Mouse (Mus musculus) intestine, postnatal 0 days (tissue): ENCODE data around the gene Zfp280d. TPM values are rescaled to one million over a fixed set of nuclear protein-coding genes. Genes with fewer than 3 reads are reported as not detected.

Source experiments
- ATAC-seq: fragments of 200-750 bp; cut with Nextera tagmentation; 2 replicates; pipeline ENCODE4 v1.8.0; 2017; ENCODE audit warnings: mild to moderate bottlenecking, moderate TSS enrichment, moderate library complexity
- H3K27ac ChIP-seq: fragments of 300-500 bp; sonication (generic); 2 replicates; pipeline ENCODE4 v1.5.1; 2014; ENCODE audit warnings: mild to moderate bottlenecking, low read depth, low read length, moderate library complexity
- H3K27me3 ChIP-seq: fragments of 300-500 bp; sonication (generic); replicated peaks from 2 replicates; pipeline ENCODE4 v1.6.1; 2014; ENCODE audit warnings: low read length, mixed read lengths; ENCODE audit not compliant: control insufficient read depth, insufficient read depth
- H3K36me3 ChIP-seq: fragments of 300-500 bp; sonication (generic); 2 replicates; pipeline ENCODE4 v1.6.1; 2014; ENCODE audit warnings: mild to moderate bottlenecking, moderate library complexity; ENCODE audit not compliant: control insufficient read depth, insufficient read depth
- H3K4me1 ChIP-seq: fragments of 300-500 bp; sonication (generic); replicated peaks from 2 replicates; pipeline ENCODE4 v1.6.1; 2014; ENCODE audit warnings: antibody characterized with exemption, low read length, mixed read lengths; ENCODE audit not compliant: control insufficient read depth, insufficient read depth
- H3K4me2 ChIP-seq: fragments of 300-500 bp; sonication (generic); replicated peaks from 2 replicates; pipeline ENCODE4 v1.6.1; 2014; ENCODE audit warnings: low read depth, mild to moderate bottlenecking, moderate library complexity
- H3K4me3 ChIP-seq: fragments of 300-500 bp; sonication (generic); 2 replicates; pipeline ENCODE4 v1.5.1; 2014; ENCODE audit warnings: low read depth, low read length
- H3K9ac ChIP-seq: fragments of 300-500 bp; sonication (generic); 2 replicates; pipeline ENCODE4 v1.6.1; 2014; ENCODE audit warnings: mild to moderate bottlenecking, low read depth, low read length
- H3K9me3 ChIP-seq: fragments of 300-500 bp; sonication (generic); 2 replicates; pipeline ENCODE4 v1.6.1; 2016; ENCODE audit warnings: mixed run types; ENCODE audit not compliant: control insufficient read depth
- CTCF ChIP-seq: sonication (generic); IDR thresholded peaks from 2 replicates; pipeline ENCODE4 v1.5.1; 2016; ENCODE audit warnings: low read depth, mild to moderate bottlenecking, control low read depth, antibody characterized with exemption, moderate library complexity
- WGBS: fragments of 180-500 bp; shearing (Covaris S2); extraction: QIAGEN DNeasy Blood & Tissue Kit; methylation state at CpG from one replicate; pipeline ENCODE4 v1.1.7; 2014; 5-methylcytosine and 5-hydroxymethylcytosine counted together
- polyA plus RNA-seq: library from polyadenylated mRNA; unstranded; fragments of >200 nt; fragmentation: Nextera tagmentation; extraction: Ambion mirVana; gene quantifications from 2 replicates; pipeline ENCODE4 v1.2.1, GENCODE M21; 2015

Zfp280d gene
- polyA plus RNA-seq, 1 experiment from 2014 or later = 11.5 TPM

DNA sequence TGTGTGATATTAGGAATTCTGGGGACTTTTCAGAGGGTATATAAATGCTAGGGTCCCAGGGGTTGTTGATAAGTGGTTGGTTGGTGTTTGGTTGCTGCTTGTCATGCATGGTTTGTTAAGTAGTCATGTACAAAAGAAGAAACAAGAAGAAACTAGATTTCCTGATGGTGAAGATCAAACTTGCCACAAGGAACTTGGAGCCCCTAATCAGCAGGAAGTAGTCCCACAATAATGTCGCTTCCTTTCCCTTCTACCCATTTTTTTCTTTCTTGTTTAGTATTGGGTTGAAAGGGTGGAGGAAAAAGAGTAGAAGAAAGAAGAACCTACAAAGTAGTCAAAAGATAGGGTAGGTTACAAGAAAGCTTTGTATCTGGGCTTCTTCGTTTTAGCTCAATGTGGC, 13.0 kb downstream of the Zfp280d start:
- Histone ChIP-seq H3K27ac (peak overlapping the region; percentile 29), H3K36me3 (peaks cover 8% of the 10 kb centered on the region; the same call in 1 of the 2 replicates), H3K4me2 (no peak overlapping the region), H3K4me3 (no peak overlapping the region), H3K27me3 (no peaks in the 10 kb centered on the region), H3K9ac (no peak overlapping the region), H3K4me1 (no peaks in the 10 kb centered on the region), H3K9me3 (no peaks in the 10 kb centered on the region)
- no peak for ATAC-seq
- no peak for TF ChIP-seq CTCF
- WGBS = 65% methylated on average over 2 of the region's 2 CpGs

DNA sequence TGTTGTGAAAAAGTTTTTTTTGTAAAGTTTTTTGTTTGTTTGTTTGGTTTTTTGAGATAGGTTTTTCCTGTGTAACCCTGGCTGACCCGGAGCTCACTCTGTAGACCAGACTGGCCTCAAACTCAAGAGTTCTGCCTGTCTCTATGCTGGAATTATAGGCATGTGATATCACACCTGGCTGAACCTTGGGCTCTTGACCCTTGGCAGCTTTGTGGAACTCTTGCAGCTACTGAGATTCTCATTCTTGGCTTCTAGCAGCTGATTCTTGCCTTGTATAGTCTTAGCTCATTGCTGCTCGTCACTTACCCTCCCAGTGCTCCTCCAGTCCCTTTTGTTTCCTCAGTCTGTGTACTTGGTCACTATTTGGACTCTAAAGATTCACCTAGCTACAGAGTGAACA, 13.6 kb downstream of the Zfp280d start:
- WGBS = 63% methylated on average over 2 of the region's 2 CpGs
- Histone ChIP-seq H3K4me2 (no peak overlapping the region), H3K9ac (no peak overlapping the region), H3K9me3 (no peaks in the 10 kb centered on the region), H3K4me3 (no peak overlapping the region), H3K4me1 (no peaks in the 10 kb centered on the region), H3K27ac (peak overlapping the region; percentile 65), H3K27me3 (no peaks in the 10 kb centered on the region), H3K36me3 (peaks cover 8% of the 10 kb centered on the region; the same call in 1 of the 2 replicates)
- TF ChIP-seq CTCF = no peak
- peak; percentile 95 for ATAC-seq

DNA sequence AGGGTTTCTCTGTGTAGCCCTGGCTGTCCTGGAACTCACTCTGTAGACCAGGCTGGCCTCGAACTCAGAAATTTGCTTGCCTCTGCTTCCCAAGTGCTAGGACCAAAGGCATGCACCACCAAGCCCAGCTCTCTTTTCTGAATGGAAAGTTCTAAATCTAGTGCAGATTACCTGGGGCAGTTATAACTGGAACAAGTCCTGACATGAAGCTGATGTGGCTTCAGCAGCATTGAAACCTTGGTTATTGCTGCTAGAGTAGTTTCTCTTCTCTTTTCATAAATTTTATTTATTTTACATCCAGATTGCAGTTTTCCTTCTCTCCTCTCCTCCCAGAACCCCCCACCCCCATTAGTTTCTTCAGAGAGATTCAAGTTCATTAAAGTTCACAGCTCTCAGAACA, 14.4 kb downstream of the Zfp280d start:
- Histone ChIP-seq H3K27ac (peak overlapping the region; percentile 50; the same call in 1 of the 2 replicates), H3K9me3 (no peaks in the 10 kb centered on the region), H3K4me2 (no peak overlapping the region), H3K27me3 (no peaks in the 10 kb centered on the region), H3K36me3 (peaks cover 8% of the 10 kb centered on the region; the same call in 1 of the 2 replicates), H3K4me3 (no peak overlapping the region), H3K4me1 (no peaks in the 10 kb centered on the region), H3K9ac (no peak overlapping the region)
- no peak for TF ChIP-seq CTCF
- WGBS = 100% methylated on average over 1 of the region's 1 CpGs
- ATAC-seq = no peak

DNA sequence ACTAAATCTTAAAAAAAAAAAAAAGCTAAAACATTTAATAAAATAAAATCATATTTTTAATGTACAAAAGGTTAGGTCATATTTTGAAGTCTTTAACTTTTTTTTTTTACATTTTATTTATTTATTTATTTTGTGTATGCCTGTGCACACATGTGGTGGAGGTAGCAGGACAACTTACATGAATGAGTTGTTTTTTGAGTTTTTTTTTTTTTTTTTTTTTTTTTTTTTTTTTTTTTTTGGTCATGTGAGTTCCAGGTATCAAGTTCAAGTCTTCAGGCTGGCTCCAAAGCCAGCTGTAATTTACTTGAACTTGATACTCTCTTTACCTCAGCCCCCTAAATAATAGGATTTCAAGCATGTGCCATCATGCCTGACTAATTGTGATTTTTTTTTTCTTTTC, 19.4 kb downstream of the Zfp280d start:
- no peaks in the 10 kb centered on the region for H3K27me3 ChIP-seq
- no peaks in the 10 kb centered on the region for H3K4me1 ChIP-seq
- H3K9me3 ChIP-seq = no peaks in the 10 kb centered on the region
- no peak overlapping the region for H3K9ac ChIP-seq
- TF ChIP-seq CTCF = no peak
- H3K4me2 ChIP-seq = no peak overlapping the region
- no peak overlapping the region for H3K27ac ChIP-seq
- H3K4me3 ChIP-seq = no peak overlapping the region
- ATAC-seq = no peak
- peaks cover 8% of the 10 kb centered on the region for H3K36me3 ChIP-seq

DNA sequence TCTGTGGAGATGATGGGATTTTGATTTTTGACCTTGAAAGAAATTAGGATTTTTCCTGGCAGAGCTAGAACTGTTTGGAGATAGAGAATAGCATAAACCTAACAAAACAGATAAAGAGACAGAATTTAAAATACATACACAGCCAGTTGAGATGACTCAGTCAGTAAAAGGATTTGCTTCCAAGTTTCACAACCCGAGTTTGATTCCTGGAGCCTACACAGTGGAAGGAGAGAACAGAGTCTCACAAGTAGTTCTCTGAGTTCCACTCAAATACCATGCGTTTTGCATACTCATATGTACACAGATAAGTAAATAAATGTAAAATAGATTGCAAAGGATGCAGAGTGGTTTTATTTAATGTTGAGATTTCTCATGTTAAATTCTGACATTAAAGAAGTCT, 35.1 kb downstream of the Zfp280d start:
- Histone ChIP-seq H3K36me3 (0 out of 2 replicates have a peak, but pooled peaks cover 3% of the 10 kb centered on the region), H3K27ac (no peak overlapping the region), H3K9me3 (no peaks in the 10 kb centered on the region), H3K9ac (no peak overlapping the region), H3K27me3 (no peaks in the 10 kb centered on the region), H3K4me3 (no peak overlapping the region), H3K4me1 (no peaks in the 10 kb centered on the region), H3K4me2 (no peak overlapping the region)
- WGBS = 91% methylated on average over 2 of the region's 2 CpGs
- TF ChIP-seq CTCF = no peak
- no peak for ATAC-seq

DNA sequence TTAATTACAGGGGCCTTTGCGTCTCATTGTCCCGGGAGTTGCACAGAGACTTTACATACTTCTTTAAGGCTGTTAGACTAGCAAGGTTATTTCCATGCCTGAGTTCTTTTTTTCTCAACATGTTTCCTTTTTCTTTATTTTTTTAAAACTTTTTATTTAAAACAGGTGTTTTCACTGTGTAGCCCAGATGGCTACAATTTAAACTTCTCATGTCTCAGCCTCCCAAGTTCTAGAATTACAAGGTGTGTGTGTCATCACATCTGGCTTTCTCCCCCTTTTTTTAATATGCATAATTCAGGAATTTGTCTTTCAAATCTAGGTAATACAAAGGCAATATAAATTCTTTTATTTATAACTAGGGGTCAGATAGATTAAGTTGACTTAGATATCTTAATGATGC, 58.6 kb downstream of the Zfp280d start:
- no peak overlapping the region for H3K9ac ChIP-seq
- no peak overlapping the region for H3K27ac ChIP-seq
- no peak for ATAC-seq
- H3K4me2 ChIP-seq = no peak overlapping the region
- no peaks in the 10 kb centered on the region for H3K4me1 ChIP-seq
- H3K27me3 ChIP-seq = no peaks in the 10 kb centered on the region
- no peak overlapping the region for H3K4me3 ChIP-seq
- no peaks in the 10 kb centered on the region for H3K9me3 ChIP-seq
- H3K36me3 ChIP-seq = peaks cover 18% of the 10 kb centered on the region; the same call in 1 of the 2 replicates
- 94% methylated on average over 2 of the region's 2 CpGs for WGBS
- no peak for TF ChIP-seq CTCF

DNA sequence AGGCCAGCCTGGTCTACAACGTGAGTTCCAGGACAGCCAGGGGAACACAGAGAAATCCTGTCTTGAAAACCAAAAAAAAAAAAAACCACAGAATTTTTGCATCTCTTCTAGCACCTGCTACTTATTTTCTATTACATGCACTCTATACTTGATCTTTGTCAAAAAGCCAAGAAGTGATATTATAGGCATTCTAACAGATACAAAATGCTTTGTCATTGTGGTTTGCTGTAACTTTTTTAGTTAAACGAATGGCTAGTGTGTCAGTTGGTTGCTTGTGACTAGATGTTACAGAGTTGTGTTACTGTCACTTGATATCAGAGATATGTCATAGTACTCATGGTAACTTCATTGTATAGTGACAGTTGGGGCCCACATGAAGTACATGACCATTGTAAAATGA, 61.4 kb downstream of the Zfp280d start:
- ATAC-seq = no peak
- H3K36me3 ChIP-seq = peaks cover 16% of the 10 kb centered on the region
- no peak overlapping the region for H3K9ac ChIP-seq
- no peak overlapping the region for H3K4me3 ChIP-seq
- no peaks in the 10 kb centered on the region for H3K9me3 ChIP-seq
- WGBS = 88% methylated on average over 2 of the region's 2 CpGs
- no peak overlapping the region for H3K27ac ChIP-seq
- no peaks in the 10 kb centered on the region for H3K27me3 ChIP-seq
- no peaks in the 10 kb centered on the region for H3K4me1 ChIP-seq
- no peak overlapping the region for H3K4me2 ChIP-seq
- TF ChIP-seq CTCF = no peak
